Mouse (Mus musculus) heart, adult 2 months (tissue): ENCODE measurements around the gene Hist1h3a.

Source experiments
- CTCF ChIP-seq: fragments of 200-600 bp; IDR thresholded peaks from 2 replicates; pipeline ENCODE4 v1.8.1; 2022; ENCODE audit warnings: antibody characterized with exemption, mild to moderate bottlenecking, moderate library complexity
- POLR2A ChIP-seq: fragments of 200-500 bp; IDR thresholded peaks from 2 replicates; pipeline ENCODE4 v1.6.1; 2011; ENCODE audit warnings: mild to moderate bottlenecking, low read depth, low read length, control low read depth; ENCODE audit not compliant: insufficient read depth

DNA sequence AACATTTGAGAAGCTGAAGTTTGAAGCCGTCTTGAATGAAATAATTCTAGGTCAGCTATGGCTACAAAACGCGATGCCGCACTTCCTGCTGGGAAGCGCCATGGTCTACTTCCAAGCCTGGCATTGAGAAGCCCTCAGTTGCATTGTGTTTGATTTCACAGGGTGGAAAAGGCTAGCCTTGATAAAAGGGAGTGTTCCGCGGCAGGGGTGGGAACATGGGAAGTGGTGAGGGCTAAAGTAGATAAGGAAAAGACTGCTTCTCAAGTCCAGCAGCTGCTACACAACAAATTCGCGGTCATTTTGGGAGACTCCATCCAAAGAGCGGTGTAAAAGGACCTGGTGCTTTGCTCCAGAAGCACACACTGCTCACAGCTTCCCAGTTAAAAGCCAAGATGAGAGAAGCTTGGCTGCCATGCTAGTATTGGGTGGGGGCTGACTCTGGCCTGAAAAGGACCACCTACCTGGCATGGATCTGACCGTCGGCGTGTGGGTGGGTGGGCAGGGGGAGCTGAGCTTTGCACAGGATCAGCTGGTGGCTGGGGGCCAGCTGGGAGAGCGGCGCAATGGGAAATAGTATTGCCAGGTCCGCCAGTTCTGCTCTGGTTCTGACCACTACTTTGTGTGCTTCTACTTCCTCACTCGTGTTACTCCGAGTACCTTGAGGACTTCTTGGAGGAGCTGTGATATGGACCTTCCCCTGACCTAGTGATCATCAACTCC, 33.6 kb downstream of the Hist1h3a start:
- no peak for TF ChIP-seq POLR2A
- no peak for TF ChIP-seq CTCF
